In genomic region chr9:90693031-90693671, GRCm38 (mm10) we compare ENCODE assay signal across 12 mouse cellular contexts.
DNase-seq lines count a peak whose midpoint lies in the region; ATAC-seq and TF ChIP-seq lines count a peak whose summit lies in the region.
"Had no signal": no experiment of that assay in that cellular context is flagged by ENCODE, and none has a peak within 500 bp of the region (broad histone marks: within the 10 kb centered on the region; RNA-seq: fewer than 3 reads in every experiment).

No protein-coding gene starts in this region.

- no peaks in the 10 kb centered on the region for H3K9me3 ChIP-seq in forebrain, embryonic 16.5 days (ENCODE audit: control insufficient read depth, low read length)
- no peaks in the 10 kb centered on the region for H3K9me3 ChIP-seq in midbrain, embryonic 13.5 days

- no peaks in the 10 kb centered on the region for H3K36me3 ChIP-seq in forebrain, embryonic 16.5 days (ENCODE audit: control insufficient read depth, insufficient read depth)
- H3K36me3 ChIP-seq in midbrain, embryonic 13.5 days: no peaks in the 10 kb centered on the region

- TF ChIP-seq CTCF in brain, embryonic 14.5 days (IDR thresholded peaks at IDR 0.05; ENCODE audit: borderline replicate concordance, extremely low read depth, insufficient read depth, insufficient read length): no peak

- WGBS in forebrain, embryonic 16.5 days: 5% methylated on average over 9 of the region's 9 CpGs
- 5% methylated on average over 9 of the region's 9 CpGs for WGBS in midbrain, embryonic 13.5 days

- no peak overlapping the region for H3K4me2 ChIP-seq in forebrain, embryonic 16.5 days (ENCODE audit: low read length)
- 0 out of 2 replicates have a peak overlapping the region, but pooled peaks have one; percentile 5 for H3K4me2 ChIP-seq in midbrain, embryonic 13.5 days (replicated peaks)

- H3K27me3 ChIP-seq in forebrain, embryonic 16.5 days (replicated peaks; ENCODE audit: control insufficient read depth, insufficient read depth, low read length): peaks cover 11% of the 10 kb centered on the region
- H3K27me3 ChIP-seq in midbrain, embryonic 13.5 days: peaks cover 31% of the 10 kb centered on the region

- H3K4me3 ChIP-seq in forebrain, embryonic 16.5 days (replicated peaks; ENCODE audit: low read length): no peak overlapping the region
- H3K4me3 ChIP-seq in midbrain, embryonic 13.5 days (replicated peaks): no peak overlapping the region
- H3K4me3 ChIP-seq: erythroblast, embryonic 14.5 days had no signal

- DNase-seq in brain, embryonic 14.5 days (ENCODE audit: low read depth): peak; percentile 95
- DNase-seq in cerebellum, postnatal 36 days: peak; percentile 36 to 70
- no peak for DNase-seq in thymus, postnatal 14 days
- DNase-seq in kidney, adult 11 months: no peak
- no peak for DNase-seq in left cerebral cortex, postnatal 14 days (ENCODE audit: low spot score in 2 of 2)
- DNase-seq in right cerebral cortex, postnatal 36 days (ENCODE audit: low spot score in 2 of 2): no peak
- DNase-seq: kidney, postnatal 25 days; lung, adult 18-20 months; right cerebral cortex, postnatal 14 days had no signal

- H3K27ac ChIP-seq in forebrain, embryonic 16.5 days (ENCODE audit: low read length): peak overlapping the region; percentile 41; the same call in 1 of the 2 replicates
- peak overlapping the region; percentile 71 for H3K27ac ChIP-seq in midbrain, embryonic 13.5 days

- peak; percentile 96 for ATAC-seq in forebrain, embryonic 16.5 days
- ATAC-seq in midbrain, embryonic 13.5 days: peak; percentile 96

- intact Hi-C loops in left cerebral cortex, postnatal 14 days (cut with DNase I): loop anchor here (5.0 to 10.0 kb wide), 2 partner anchors 442 to 664 kb away; no protein-coding TSS in a partner anchor

- TF ChIP-seq POLR2A in brain, embryonic 14.5 days (IDR thresholded peaks at IDR 0.05; ENCODE audit: borderline replicate concordance, extremely low read depth, insufficient read depth, insufficient read length, poor library complexity, severe bottlenecking): no peak

- H3K9ac ChIP-seq in forebrain, embryonic 16.5 days (replicated peaks; ENCODE audit: low read depth, low read length): no peak overlapping the region
- no peak overlapping the region for H3K9ac ChIP-seq in midbrain, embryonic 13.5 days (replicated peaks)

- 0 out of 2 replicates have a peak, but pooled peaks cover 3% of the 10 kb centered on the region for H3K4me1 ChIP-seq in forebrain, embryonic 16.5 days (replicated peaks; ENCODE audit: control insufficient read depth, insufficient read depth, low read length)
- H3K4me1 ChIP-seq in midbrain, embryonic 13.5 days (replicated peaks): peaks cover 30% of the 10 kb centered on the region

Comparison
In these comparisons a context has a peak if more than half of its experiments do, and no peak if none do; other contexts are left out.
1. DNase-seq: peak in brain, embryonic 14.5 days (single experiment) and cerebellum, postnatal 36 days (2 of 2); none in thymus, postnatal 14 days (single experiment), kidney, adult 11 months (single experiment), left cerebral cortex, postnatal 14 days (0 of 2) and right cerebral cortex, postnatal 36 days (0 of 2).